Mouse (Mus musculus) heart, adult 18-20 months (tissue): ENCODE results near the gene Map7. TPM values are rescaled to one million over a fixed set of nuclear protein-coding genes. Genes with fewer than 3 reads are reported as not detected.

Source experiments
- DNase-seq, 2 experiments: peaks; one replicate each; pipeline ENCODE4 v3.0.0; 2021 to 2022; ENCODE audit warnings: mixed read lengths in 1 of 2
- microRNA-seq, 2 experiments: library from miRNA; unstranded; fragments of <30 nt; microRNA quantifications; one replicate each; pipeline ENCODE4 v1.2.0; 2022
- total RNA-seq, 2 experiments: library from RNA; stranded (reverse); gene quantifications; 2 replicates each; pipeline ENCODE4 v1.2.3; 2021

The Map7 gene
- total RNA-seq, 2 experiments from 2014 or later: 11.2 to 20.6 TPM

DNA sequence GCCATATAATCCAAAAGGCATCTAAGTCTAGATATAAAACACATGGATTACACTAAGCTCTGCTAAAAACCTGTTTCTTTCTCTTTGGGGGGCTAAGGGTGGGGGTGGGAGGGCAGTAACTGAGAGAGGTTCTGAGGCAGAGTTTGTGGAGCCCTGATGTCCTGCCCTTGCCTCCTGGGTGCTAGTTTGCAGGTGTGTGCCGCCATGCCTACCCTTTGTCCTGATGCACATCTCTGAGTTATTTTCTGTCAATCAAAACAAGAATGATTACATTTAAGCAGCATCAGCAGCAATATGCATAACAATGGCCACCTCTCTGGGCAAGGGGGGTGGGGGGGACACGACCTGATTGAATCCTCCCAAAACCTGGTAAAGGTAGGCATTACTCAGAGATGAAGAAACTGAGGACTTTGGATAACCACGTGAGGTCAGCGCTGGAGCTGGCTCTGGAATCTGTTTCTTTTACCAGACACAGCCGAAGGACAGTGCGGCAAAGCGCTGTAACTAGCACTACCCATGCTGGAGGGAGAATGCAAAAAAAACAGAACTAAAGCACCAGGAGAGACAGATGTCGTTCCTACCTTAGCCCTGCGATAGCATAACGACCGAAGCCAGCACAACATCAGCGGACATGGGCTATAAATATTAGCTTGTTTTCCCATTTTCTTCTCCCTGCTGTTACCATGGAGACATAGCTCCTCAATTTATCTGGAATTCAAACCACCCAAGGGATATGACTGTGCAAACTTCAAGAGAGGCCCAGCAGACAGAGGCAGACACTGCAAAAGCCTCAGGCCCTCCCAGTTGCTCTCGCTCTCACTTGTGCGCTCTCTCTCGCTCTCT lies 137.9 kb downstream of the Map7 start:
- DNase-seq: peak; percentile 38 to 43

DNA sequence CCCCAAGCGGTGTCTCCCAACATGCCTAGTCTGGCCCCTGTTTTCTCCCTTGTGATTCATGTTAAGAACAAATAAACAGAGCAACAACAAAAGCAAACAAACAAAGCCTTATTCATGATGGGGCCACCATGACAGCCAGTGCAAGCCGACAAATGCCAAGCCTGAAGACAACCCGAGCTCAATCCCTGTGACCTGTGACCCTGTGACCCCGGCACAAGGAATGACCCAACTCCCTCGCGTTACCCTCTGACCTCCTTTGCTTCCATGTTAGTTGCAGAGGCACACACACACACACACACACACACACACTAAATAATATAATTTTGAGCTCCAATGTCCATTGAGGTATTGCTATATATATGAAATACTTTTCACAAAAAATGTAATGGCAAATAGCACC lies 139.1 kb downstream of the Map7 start:
- no peak for DNase-seq

DNA sequence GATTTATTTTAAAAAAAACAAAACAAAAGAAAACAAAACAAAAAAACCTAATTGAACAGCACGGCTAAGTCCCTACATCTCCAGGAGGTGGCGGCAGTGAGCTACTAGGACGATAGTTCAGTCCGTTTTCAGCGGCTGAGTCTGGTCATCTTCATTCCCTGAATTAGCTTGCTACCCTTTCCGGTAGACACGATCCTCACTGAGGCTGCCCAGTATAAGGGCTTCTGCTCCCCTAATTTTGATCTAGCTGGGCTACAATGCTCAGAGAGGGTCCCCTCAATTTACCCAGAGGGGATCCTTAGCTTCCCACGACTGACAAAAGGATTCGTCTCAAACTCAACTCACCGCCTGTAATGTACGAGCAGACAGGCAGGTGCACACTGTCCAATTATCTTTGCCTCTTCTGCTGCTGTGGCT lies 142.2 kb downstream of the Map7 start:
- peak; percentile 73 to 95 for DNase-seq

DNA sequence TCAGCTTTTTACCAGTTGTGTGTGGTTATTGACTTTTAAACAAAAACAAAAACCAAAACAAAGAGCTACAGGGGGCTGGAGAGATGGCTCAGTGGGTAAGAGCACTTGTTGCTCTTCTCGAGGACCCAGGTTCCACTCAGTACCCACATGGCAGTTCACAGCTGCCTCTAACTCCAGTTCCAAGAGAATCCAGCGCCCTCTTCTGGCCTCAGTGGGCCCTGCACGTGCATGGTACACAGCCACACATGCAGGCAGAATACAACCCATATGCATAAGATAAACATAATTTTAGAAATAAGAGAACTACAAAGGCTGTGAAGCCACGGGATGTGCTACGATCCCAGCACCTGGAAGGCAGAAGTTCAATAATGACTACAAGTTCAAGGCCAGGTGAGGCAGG lies 147.7 kb downstream of the Map7 start:
- DNase-seq: no peak

DNA sequence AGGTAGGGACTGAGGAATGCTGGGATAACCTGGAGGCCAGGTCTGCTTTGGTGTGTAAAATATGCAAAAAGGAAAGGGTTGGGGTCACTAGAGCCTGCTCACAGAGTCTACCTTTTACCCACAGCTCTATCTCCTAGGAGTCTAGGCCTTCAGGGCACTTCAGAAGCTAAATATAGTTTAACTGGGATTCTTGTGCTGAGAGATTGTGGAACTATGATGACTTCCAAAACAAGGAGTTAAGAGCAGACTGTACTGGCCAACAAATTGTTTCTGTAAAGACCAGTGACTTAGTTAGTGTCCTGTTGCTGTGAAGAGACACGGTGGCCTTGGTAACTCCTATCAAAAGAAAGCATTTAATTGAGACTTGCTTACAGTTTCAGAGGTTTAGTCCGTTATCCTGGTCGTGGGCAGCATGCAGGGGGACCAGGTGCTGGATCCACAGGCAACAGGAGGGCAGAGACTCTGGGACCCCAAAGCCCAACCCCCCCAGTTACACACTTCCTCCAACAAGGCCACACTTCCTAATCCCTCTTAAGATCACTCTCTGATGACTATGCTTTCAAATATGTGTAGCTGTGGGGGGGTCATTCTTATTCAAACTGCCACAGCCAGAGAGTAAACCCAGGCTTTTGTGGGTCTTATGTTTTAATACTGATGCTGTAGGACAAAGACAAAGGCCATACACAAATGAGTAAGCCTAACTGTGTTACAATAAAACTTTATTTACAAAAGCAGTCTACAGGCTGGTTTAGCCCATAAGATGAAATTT lies 150.1 kb downstream of the Map7 start:
- peak in 1 of 2 experiments; percentile 33 for DNase-seq

DNA sequence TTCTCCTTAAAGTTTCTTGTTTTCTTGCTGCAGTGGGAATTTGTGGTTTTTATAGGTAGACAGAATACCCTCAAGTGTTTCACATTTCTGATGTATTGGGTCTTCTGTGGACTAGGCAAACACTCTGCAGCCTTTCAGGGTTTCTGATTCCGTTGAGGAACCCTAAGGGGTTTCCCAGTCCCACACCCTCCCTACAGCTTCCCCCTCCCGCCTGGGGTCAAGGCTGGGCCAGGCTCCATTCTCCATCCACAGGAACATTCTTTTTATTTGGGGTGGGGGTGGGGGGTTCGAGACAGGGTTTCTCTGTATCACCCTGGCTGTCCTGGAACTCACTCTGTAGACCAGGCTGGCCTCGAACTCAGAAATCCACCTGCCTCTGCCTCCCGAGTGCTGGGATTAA lies 150.8 kb downstream of the Map7 start:
- DNase-seq: no peak

DNA sequence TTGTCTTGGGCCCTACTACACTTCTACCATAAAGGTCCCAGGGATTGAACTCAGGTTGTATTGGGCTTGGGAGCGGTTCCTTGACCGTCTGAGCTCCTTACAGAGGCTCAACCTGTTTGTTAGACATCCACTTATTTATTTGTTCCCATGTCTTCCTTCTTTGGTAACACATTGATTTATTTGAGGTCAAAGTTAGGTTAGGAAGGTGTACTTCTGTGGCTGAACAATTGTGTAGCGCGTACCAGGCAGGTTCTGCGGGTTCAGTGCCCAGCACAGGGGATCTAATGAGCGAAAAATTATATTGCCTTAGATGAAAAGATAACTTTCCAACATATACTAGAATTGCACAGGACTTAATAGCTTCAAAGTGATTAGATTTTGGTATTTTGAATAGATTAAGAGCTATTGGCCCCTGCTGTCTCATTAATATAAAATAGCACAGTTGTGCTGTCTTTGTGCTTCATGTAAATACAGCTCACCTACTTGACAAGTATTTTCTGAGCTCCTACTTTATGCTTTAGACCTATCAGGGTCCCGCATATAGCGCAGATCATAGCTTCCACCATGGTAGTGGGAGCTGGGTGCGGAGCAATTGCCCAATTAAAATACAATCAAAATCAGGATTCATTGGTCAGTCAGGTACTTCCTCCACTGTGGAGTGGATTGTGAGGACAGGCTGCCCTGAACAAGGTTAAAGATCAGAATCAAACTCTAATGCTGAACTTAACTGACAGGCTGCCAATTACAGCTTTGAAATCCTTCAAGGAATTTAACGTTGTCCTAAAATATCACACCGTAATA lies 162.9 kb downstream of the Map7 start:
- peak in 1 of 2 experiments; percentile 11 for DNase-seq

DNA sequence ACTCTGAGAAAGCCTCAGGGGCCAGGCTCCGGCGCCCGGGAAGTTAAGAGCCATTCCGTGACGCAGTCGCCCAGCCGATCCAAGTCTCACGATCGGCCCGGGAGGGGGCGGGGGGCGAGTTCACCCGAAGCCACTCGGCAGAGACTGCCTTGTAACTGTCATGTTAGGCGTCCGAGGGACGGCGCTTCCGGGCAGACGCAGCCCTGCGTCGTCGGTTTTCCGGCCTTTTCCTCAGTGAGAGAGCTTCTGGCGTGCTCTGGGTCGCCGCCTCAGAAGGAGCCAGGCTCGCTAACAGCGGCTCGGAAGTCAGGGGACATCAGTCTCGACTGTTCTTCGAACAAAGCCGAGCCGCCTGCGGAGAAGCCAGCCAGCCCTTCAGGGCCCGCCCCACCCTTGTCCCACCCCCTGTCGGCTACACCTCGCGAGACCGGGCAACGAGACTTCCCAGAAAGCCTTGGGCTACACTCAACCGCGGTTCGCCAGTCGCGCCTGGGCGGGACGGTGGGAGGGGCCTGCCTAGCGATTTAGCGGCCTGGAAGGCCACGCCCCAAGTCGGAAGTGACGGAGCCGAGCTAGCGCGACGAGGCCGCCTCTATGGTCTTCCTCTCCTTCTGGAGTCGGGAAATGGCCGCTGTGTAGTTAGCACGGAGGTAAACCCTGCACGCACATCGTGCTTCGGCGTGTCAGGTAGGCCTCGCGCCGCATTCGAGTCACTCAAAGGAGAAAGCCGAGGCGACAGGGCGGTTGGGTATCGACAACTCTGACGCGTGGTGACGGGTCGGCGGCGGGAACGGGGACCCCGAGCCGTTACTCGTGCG lies 163.9 kb downstream of the Map7 start, which contains the start of gene Bclaf1:
TSS of gene Bclaf1 (plus strand) at position 552 of the 818 bp plus-strand sequence.
- peak; percentile 100 for DNase-seq

DNA sequence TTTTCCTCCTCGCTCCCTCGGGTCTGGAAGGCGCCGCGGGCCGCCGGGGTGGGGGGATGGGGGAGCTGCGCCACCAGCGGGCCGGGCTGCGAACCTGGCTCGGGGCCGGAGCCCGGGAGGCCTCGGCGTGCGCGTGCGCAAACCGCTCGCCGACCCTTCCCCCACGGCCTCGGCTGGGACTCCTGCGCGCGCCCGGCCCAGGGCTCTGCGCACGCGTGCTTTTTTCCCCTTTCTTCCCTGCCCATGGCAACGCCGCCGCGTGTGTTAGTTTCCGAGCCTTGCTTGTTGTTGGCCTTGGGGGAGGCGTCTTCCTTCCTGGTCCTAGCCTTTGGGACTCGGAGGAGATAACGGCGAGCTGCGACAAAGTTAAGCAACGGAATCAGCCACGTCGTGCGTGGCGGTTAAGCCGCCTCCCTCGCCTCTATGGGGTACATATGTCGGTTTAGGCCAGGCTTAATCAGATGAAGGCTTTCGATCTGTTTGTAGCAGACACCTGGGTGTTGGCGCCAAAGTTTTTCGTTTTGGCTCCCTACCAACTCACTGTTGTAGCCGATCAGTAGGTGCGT lies 164.5 kb downstream of the Map7 start:
- DNase-seq: peak; percentile 91 to 93

DNA sequence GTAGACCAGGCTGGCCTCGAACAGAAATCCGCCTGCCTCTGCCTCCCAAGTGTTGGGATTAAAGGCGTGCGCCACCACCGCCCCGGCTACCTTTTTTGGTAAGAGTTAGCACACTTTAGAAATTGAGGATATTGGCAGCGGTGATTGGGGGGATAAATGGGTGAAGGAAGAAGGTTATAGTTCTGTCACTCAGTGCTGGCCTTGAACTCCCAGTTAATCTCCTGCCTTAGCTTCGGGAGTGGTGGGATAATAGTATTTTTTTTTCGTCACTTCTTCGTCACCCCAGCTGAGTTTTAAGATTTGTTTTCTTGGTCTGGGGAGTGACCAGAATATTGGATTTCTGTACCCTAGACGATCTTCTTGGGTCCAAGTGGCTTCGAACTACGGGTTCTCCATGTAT lies 165.2 kb downstream of the Map7 start:
- DNase-seq: peak in 1 of 2 experiments; percentile 18

DNA sequence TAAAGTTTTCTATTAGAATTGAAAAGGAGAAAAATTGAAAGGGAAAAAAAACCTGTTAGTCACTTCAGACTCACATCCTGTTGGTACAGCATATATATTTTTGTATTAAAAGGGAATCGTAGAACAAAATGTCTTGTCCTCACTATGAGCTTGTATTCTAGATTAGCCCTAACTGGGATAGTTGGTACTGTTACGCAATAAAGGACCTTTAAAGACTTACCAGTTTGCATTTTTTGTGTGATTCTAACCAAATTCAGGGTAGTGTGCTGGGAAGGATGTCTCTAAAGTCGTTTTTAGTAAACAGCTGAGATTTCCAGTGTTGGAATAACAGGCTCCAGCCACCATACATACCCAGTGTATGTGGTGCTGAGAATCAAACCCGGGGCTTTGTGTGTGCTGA lies 165.7 kb downstream of the Map7 start:
- DNase-seq: no peak

DNA sequence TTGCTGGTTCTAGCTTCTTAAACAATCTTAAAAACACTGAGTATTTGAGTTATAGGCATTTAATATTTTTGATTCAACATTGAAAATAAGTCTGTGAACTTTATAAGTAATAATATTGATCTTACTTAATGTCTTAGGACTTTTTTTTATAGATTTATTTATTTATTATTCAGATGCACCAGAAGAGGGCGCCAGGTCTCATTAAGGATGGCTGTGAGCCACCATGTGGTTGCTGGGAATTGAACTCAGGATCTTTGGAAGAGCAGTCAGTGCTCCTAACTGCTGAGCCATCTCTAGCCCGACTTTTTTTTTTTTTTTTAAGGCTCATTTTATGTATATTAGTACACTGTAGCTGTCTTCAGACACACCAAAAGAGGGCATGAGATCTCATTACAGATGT lies 166.5 kb downstream of the Map7 start:
- DNase-seq: peak in 1 of 2 experiments; percentile 37

DNA sequence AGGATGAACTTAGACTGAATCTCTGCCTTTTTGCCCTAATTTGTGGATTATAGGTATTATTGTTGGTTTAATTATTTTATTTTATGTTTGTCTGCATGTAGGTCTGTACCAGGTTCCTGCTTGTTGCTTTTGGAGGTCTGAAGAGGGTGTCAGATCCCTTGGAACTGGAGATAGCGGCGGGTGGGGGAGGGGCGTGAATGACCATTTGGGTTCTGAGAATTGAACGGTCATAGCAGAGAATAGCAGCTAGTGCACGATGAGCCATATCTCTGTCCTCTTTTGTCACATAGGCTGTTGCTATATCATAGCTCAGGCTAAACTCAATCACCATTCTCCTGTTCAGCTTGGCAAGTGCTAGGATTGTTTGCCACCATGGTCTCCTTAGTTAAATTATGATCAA lies 169.2 kb downstream of the Map7 start:
- peak; percentile 10 to 23 for DNase-seq

DNA sequence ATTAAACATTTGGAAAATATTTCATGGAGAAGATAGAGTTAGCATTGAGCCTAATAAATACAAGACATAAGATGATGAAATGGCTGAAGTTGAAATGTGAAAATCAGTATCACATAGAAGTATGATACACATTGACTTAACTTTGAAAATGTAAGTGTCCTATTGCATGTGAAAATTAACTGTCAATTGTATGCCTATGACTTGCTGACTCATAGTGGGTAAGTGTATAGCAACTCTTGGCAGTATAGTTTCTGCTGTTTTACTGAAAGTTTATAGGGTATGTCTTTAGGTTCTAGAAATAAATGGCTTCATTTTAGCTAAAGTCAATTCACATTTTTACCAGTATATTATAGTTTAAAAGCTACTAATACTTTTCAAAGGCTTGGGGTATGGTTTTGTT lies 178.0 kb downstream of the Map7 start:
- no peak for DNase-seq

Small RNA genes within 50 kb of the gene (microRNA-seq; reads per million reads assigned to microRNA genes)
- 0 reads per million in 2 experiments for gene Mir6413

Other genes starting within 250 kb of the Map7 start
- 10 to 100 TPM; 35.9 to 38.7 TPM for gene Pex7, start 240.8 kb upstream of the Map7 start, total RNA-seq
- 10 to 100 TPM; 34.1 to 40.7 TPM for gene Map3k5, start 214.0 kb upstream of the Map7 start, total RNA-seq
- 10 to 100 TPM; 38.5 to 55.4 TPM for gene Bclaf1, start 164.0 kb downstream of the Map7 start, total RNA-seq
- gene Mtfr2, start 199.3 kb downstream of the Map7 start, total RNA-seq: under 1 TPM; 0.26 to 0.52 TPM